Mouse (Mus musculus): ENCODE measurements around the gene Mpzl2. TPM values are rescaled to one million over a fixed set of nuclear protein-coding genes. Genes with fewer than 3 reads are reported as not detected.

Gene Mpzl2
- polyA plus RNA-seq, 1 experiment from 2014 or later: 2.5 TPM

DNA sequence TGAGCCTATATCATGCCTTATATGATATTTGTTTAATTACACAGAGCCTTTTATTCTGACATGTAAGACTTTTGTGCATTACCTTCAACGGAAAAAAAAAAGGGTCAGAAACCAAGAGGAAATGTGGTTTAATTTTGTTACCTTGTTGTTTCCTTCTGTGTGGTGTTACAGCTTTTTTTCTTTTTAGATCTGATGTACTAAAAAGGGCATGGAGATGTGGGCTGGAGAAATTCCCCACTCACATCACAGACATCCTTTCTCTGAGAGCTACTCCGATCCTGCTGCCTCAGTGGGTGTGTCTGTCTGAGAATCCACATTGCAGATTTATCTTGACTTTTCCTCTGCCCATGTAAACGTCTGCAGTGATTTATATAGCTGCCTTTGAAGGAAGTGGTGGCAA, 23.1 kb downstream of the Mpzl2 start:
- ATAC-seq (replicated peaks): no peak
- H3K36me3 ChIP-seq (replicated peaks): no peaks in the 10 kb centered on the region
- 82% methylated on average over 3 of the region's 3 CpGs for WGBS
- H3K4me2 ChIP-seq: no peak overlapping the region
- no peak overlapping the region for H3K9ac ChIP-seq
- H3K4me1 ChIP-seq: no peaks in the 10 kb centered on the region
- no peak overlapping the region for H3K27ac ChIP-seq
- no peak overlapping the region for H3K4me3 ChIP-seq
- no peaks in the 10 kb centered on the region for H3K9me3 ChIP-seq
- peaks cover 11% of the 10 kb centered on the region for H3K27me3 ChIP-seq (replicated peaks)

DNA sequence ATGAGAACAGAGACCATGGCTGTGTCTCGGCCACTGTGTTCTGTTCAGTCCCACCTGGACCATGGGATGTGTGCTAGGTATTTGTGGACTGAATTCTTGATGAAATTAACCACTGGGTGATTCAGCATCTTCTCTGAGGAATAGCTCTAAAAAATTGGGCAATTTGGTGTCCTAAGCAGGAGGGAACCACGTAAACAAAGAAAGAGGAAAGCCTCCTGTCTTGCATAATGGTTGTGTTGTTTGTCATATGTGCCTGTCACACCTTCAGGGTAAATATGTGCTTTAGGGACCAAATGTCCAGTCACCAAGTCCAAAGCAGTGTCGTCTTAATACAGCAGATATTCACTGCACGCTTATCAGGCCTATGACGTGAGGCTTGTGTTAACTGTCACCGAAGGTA, 24.8 kb downstream of the Mpzl2 start:
- H3K9ac ChIP-seq: no peak overlapping the region
- no peaks in the 10 kb centered on the region for H3K36me3 ChIP-seq (replicated peaks)
- H3K4me1 ChIP-seq: no peaks in the 10 kb centered on the region
- no peak for ATAC-seq (replicated peaks)
- 89% methylated on average over 6 of the region's 6 CpGs for WGBS
- H3K4me3 ChIP-seq: no peak overlapping the region
- H3K4me2 ChIP-seq: no peak overlapping the region
- no peaks in the 10 kb centered on the region for H3K9me3 ChIP-seq
- H3K27me3 ChIP-seq (replicated peaks): peaks cover 5% of the 10 kb centered on the region; the same call in 1 of the 2 replicates
- H3K27ac ChIP-seq: no peak overlapping the region

DNA sequence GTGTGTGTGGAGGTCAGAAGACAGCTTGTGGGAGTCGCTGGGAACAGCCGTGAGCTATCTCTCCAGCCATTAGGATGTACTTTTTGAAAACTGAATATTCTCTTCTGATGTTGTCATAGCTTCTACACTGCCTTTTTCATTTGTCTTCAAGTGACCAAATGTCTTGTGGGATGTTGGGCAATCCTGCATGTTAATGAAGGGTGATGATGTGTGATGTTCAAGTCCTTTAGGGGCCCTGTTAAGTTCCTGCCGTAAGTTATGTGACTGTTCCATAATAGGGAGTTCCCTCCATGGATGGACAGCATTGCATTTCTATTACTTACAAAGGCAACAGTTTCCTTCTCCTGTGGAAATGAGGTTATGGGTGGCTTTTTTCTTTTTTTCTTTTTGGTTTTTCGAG, 27.1 kb downstream of the Mpzl2 start:
- Histone ChIP-seq H3K27me3 (replicated peaks) (no peaks in the 10 kb centered on the region), H3K9me3 (no peaks in the 10 kb centered on the region), H3K4me2 (no peak overlapping the region), H3K9ac (no peak overlapping the region), H3K4me3 (no peak overlapping the region), H3K27ac (no peak overlapping the region), H3K4me1 (no peaks in the 10 kb centered on the region), H3K36me3 (replicated peaks) (no peaks in the 10 kb centered on the region)
- ATAC-seq (replicated peaks): no peak
- WGBS: 88% methylated on average over 4 of the region's 4 CpGs

DNA sequence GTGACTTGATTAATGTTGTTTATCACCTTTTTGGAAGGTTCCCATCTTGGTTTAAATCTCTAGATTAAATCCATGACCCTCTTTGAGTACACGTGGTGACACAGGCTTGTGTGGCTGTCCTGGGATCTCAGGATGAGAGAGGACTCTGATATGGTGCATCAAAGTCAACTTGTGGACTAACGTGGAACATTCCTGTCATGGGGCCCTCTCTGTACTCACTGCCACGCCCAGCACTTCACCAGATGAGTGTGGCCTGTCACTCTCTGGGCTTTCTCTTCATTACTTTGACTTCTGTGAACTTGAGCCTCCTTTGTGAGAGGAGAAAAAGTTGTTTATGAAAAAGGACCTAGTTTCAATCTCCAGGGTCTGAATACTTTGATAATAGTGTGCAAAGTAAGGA, 32.2 kb downstream of the Mpzl2 start:
- Histone ChIP-seq H3K9me3 (no peaks in the 10 kb centered on the region), H3K4me2 (no peak overlapping the region), H3K36me3 (replicated peaks) (no peaks in the 10 kb centered on the region), H3K9ac (no peak overlapping the region), H3K27ac (no peak overlapping the region), H3K27me3 (replicated peaks) (no peaks in the 10 kb centered on the region), H3K4me3 (no peak overlapping the region), H3K4me1 (no peaks in the 10 kb centered on the region)
- ATAC-seq (replicated peaks): no peak
- whole genome bisulfite sequencing: 64% methylated on average over 3 of the region's 3 CpGs

DNA sequence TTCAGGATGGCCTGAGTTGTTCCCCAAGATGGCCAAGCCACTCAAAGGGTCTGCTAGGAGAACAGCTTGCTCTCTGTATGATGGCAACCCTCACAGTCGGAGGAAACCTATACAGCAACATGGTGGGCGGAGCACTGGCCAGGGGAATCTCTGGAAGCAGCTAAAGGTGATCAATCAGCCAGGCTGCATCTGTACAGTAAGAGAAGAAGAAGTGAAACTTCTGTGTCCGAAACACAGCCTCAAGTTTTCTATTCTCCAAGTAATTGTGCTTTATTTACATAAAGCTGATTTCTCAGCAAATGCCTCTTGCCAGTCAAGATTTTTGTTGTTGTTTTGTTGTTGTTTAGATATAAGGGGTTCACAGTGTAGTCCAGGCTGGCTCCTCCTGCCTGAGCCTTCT, 38.3 kb downstream of the Mpzl2 start:
- WGBS: 69% methylated on average over 3 of the region's 3 CpGs
- Histone ChIP-seq H3K9me3 (no peaks in the 10 kb centered on the region), H3K4me3 (no peak overlapping the region), H3K27me3 (replicated peaks) (no peaks in the 10 kb centered on the region), H3K36me3 (replicated peaks) (no peaks in the 10 kb centered on the region), H3K9ac (no peak overlapping the region), H3K27ac (no peak overlapping the region), H3K4me1 (no peaks in the 10 kb centered on the region), H3K4me2 (no peak overlapping the region)
- no peak for ATAC-seq (replicated peaks)

DNA sequence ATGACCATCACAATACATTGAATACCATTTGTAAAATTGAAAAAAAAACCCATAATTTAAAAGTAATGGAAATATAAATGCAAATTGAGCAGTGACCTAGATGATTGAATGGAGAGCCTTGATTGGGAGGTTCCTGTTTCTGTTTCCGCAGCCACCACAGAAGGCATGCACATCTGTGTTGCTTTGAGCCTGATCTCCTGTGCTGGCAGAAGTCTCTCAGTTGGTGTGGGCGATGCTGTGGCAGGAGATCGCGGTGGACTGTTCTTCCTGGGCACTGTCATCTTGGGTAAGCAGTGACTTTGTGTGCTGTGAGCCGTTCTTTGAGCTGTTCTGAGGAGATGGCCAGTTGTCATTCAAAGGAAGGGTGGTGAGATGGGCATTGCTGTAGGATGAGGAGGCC, 39.4 kb downstream of the Mpzl2 start, which contains the start of gene Jaml:
Gene Jaml, plus strand, starts transcription at position 173 of the 400 bp plus-strand sequence.
- WGBS: 77% methylated on average over 5 of the region's 5 CpGs
- H3K4me1 ChIP-seq: no peaks in the 10 kb centered on the region
- no peaks in the 10 kb centered on the region for H3K9me3 ChIP-seq
- no peaks in the 10 kb centered on the region for H3K36me3 ChIP-seq (replicated peaks)
- no peaks in the 10 kb centered on the region for H3K27me3 ChIP-seq (replicated peaks)
- no peak within 1 kb of the TSS for H3K9ac ChIP-seq
- no peak within 1 kb of the TSS for H3K4me3 ChIP-seq
- no peak for ATAC-seq (replicated peaks)
- no peak within 1 kb of the TSS for H3K4me2 ChIP-seq
- no peak within 1 kb of the TSS for H3K27ac ChIP-seq

DNA sequence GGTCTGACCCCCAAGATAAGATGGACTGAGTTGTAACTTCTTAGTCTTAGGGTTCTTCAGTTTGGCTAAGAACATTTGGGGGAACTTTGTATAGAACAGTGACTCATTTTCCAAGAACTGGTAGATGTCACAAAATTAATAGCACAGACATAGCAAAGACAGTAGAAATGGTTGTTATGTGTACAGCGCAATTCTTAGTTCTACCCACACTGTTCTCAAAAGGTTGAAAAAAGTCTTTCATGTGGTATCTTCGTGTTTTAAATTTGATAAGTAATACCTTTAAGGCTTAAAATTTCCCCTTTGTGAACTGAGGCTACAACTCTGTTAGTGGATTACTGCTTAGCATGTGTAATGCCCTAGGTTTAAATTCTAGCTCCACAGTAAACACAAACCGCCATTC, 43.5 kb downstream of the Mpzl2 start:
- Histone ChIP-seq H3K4me1 (no peaks in the 10 kb centered on the region), H3K27ac (no peak overlapping the region), H3K4me3 (no peak overlapping the region), H3K27me3 (replicated peaks) (no peaks in the 10 kb centered on the region), H3K36me3 (replicated peaks) (no peaks in the 10 kb centered on the region), H3K9me3 (no peaks in the 10 kb centered on the region), H3K4me2 (no peak overlapping the region), H3K9ac (no peak overlapping the region)
- no peak for ATAC-seq (replicated peaks)
- 86% methylated on average over 3 of the region's 3 CpGs for WGBS

DNA sequence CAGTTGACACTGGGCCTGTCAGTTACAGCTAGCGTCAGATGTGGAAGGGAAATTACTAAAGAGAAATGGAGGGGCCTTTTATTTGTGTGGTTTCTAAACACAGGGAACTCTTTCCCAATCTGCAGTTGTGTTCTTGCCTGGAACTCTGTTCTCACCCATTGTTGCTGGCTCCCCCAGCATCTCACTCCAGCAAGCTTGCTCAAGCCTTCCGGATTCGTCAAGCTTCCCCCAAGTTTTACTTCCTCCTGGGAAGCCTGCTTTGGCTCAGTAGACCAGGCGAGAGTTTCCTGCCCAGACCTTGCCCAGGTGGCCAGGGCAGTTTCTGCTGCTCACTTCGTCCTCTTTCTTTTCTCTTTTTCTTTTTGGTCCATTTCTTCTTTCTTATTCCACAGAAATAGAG, 45.0 kb downstream of the Mpzl2 start:
- WGBS: 78% methylated on average over 5 of the region's 5 CpGs
- Histone ChIP-seq H3K27ac (no peak overlapping the region), H3K9me3 (no peaks in the 10 kb centered on the region)

DNA sequence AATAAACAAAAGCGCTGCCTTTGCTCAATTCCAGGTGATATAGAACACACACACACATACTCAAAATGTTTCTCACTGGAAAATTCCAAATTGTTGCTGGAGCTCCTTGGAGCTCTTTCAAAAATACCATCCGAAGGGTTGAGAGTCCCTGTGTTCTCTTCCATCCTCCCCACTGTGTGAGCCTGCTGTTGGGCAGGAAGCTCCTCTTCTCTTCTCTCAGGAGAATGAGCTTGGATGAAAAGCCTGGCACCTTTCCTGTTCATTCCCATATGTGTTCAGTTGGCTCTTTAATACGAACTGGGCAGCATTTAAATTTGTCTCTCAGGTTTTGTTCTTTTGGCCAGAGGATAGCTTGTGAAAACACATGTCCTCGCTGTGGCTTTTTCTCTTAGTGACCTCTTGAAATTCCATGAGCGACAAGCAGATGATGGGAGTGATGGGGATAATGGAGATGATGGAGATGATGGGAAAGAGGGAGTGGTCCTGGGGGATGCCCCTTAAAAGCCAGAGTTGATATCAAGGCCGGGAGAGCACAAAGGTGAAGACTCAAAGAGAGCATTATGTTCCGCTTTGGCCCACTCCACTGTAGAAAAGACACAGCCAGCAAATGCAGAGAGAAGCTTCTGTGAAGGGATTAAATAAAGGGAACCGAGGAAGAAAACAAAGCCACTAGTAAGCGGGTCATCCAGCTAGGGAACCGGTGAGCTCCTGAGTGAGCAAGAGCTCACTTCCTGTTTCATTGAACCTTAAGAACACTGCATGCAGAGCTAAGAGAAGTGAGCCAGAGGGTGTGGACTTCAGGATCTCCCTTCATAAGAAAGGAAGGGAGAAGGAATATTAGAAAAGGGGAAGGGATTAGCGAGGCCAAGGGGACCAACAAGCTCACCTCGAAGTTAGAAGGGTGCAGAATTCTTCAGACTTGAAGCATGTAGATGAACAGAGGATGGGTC, 46.4 kb downstream of the Mpzl2 start:
- H3K4me2 ChIP-seq: no peak overlapping the region
- no peaks in the 10 kb centered on the region for H3K36me3 ChIP-seq (replicated peaks)
- no peaks in the 10 kb centered on the region for H3K27me3 ChIP-seq (replicated peaks)
- no peak overlapping the region for H3K4me3 ChIP-seq
- H3K4me1 ChIP-seq: no peaks in the 10 kb centered on the region
- no peak overlapping the region for H3K27ac ChIP-seq
- H3K9ac ChIP-seq: no peak overlapping the region
- ATAC-seq (replicated peaks): no peak
- 71% methylated on average over 12 of the region's 12 CpGs for WGBS
- H3K9me3 ChIP-seq: no peaks in the 10 kb centered on the region

More for the DNA sequence above, 45.0 kb downstream of the Mpzl2 start:
- Histone ChIP-seq H3K36me3 (replicated peaks) (no peaks in the 10 kb centered on the region), H3K27me3 (replicated peaks) (no peaks in the 10 kb centered on the region), H3K9ac (no peak overlapping the region), H3K4me3 (no peak overlapping the region), H3K4me2 (no peak overlapping the region), H3K4me1 (no peaks in the 10 kb centered on the region)
- no peak for ATAC-seq (replicated peaks)

DNA sequence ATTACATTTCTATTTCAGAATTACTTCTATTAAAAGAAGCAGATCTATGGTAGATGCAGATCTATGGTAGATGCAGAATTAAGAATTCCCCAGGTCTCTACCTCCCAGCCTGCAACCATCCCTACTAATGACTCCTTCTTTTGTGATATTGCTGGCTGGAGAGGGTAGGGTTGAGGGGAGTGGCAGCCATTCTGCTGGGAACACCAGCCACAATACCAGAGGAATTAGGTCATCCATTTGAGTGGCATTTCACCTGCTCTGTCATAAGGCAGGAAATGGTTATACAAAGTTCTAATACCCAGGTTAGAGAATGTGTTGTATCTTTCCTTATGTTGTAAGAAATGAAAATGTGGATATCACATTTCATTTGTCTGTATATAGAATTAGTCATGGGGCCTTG, 48.4 kb downstream of the Mpzl2 start:
- no peak for ATAC-seq (replicated peaks)
- Histone ChIP-seq H3K4me3 (no peak overlapping the region), H3K9me3 (no peaks in the 10 kb centered on the region), H3K4me1 (no peaks in the 10 kb centered on the region), H3K4me2 (no peak overlapping the region), H3K9ac (no peak overlapping the region), H3K27ac (no peak overlapping the region), H3K27me3 (replicated peaks) (no peaks in the 10 kb centered on the region), H3K36me3 (replicated peaks) (no peaks in the 10 kb centered on the region)

DNA sequence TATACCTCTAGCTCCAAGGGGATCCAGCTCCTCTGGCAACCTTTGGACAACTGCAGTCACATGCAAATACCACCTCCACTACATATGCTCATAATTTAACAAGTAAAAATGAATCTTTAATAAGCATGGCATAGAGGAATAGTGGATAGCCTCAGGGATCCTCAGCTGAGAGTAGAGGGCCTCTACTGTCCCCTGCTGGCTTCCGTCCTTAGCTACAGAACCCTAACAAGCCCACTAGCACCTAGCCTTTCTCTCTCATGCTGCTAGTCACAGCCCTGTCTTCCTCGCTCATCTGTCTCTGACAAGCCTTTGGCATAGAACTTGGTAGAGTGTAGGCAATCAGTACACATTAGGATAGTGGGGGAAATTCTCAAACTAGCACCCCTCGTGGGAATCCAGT, 51.2 kb downstream of the Mpzl2 start:
- H3K4me1 ChIP-seq: no peaks in the 10 kb centered on the region
- no peak overlapping the region for H3K9ac ChIP-seq
- no peak overlapping the region for H3K4me2 ChIP-seq
- no peak for ATAC-seq (replicated peaks)
- H3K36me3 ChIP-seq (replicated peaks): no peaks in the 10 kb centered on the region
- H3K27me3 ChIP-seq (replicated peaks): no peaks in the 10 kb centered on the region
- WGBS: 67% methylated on average over 3 of the region's 3 CpGs
- H3K4me3 ChIP-seq: no peak overlapping the region
- H3K27ac ChIP-seq: no peak overlapping the region
- H3K9me3 ChIP-seq: no peaks in the 10 kb centered on the region

DNA sequence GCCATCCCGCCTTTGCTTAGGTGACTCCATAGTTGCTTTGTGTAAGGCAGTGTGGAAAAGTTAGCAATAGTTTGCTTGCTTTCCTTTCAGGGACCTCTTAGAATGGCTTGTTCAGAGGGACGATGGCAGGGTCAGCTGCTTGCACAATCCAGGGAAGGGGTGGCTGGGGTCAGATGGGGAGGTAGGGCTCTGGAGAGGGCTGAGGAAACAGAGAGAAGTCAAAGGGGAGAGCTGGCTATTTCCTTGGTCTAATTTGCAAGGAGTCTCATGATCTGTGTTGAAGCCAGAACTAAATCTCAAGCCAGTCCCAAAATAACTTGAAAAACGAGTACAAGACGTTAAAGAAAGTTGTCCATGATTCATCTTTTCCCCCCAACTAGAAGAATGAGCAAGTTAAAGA, 53.0 kb downstream of the Mpzl2 start:
- no peaks in the 10 kb centered on the region for H3K36me3 ChIP-seq (replicated peaks)
- 80% methylated on average over 4 of the region's 4 CpGs for WGBS
- H3K4me3 ChIP-seq: no peak overlapping the region
- no peak overlapping the region for H3K9ac ChIP-seq
- no peak overlapping the region for H3K4me2 ChIP-seq
- no peaks in the 10 kb centered on the region for H3K4me1 ChIP-seq
- no peaks in the 10 kb centered on the region for H3K9me3 ChIP-seq
- no peak for ATAC-seq (replicated peaks)
- H3K27ac ChIP-seq: no peak overlapping the region
- H3K27me3 ChIP-seq (replicated peaks): no peaks in the 10 kb centered on the region
